9 mouse cellular contexts compared by ENCODE assay signal in genomic region chr1:92902786-92903185, GRCm38 (mm10). TPM values are rescaled to one million over a fixed set of nuclear protein-coding genes. Genes with fewer than 3 reads are reported as not detected.
DNase-seq lines count a peak whose midpoint lies in the region; ATAC-seq and TF ChIP-seq lines count a peak whose summit lies in the region.
"Had no signal": no experiment of that assay in that cellular context is flagged by ENCODE, and none has a peak within 500 bp of the region (broad histone marks: within the 10 kb centered on the region; RNA-seq: fewer than 3 reads in every experiment).

Ankmy1 (minus strand) TSS chr1:92902906.

- peak; percentile 46 for ATAC-seq in forebrain, embryonic 15.5 days (replicated peaks)
- peak; percentile 62 for ATAC-seq in limb, embryonic 14.5 days (ENCODE audit: low FRiP score, low read depth)
- ATAC-seq in midbrain, embryonic 13.5 days, result peak; percentile 21
- peak; percentile 46 for ATAC-seq in stomach, embryonic 14.5 days (ENCODE audit: insufficient number of reproducible peaks, insufficient read depth, low FRiP score, low read depth)

- H3K4me3 ChIP-seq in E14TG2a.4 (replicated peaks; ENCODE audit: low read length), result peak within 1 kb of the TSS; percentile 63
- H3K4me3 ChIP-seq in forebrain, embryonic 15.5 days, result peak within 1 kb of the TSS; percentile 15; the same call in 1 of the 2 replicates
- peak within 1 kb of the TSS; percentile 15; the same call in 1 of the 2 replicates for H3K4me3 ChIP-seq in limb, embryonic 14.5 days (replicated peaks; ENCODE audit: low read length)
- peak within 1 kb of the TSS; percentile 15; the same call in 1 of the 2 replicates for H3K4me3 ChIP-seq in midbrain, embryonic 13.5 days (replicated peaks)
- peak within 1 kb of the TSS; percentile 5; the same call in 1 of the 2 replicates for H3K4me3 ChIP-seq in stomach, embryonic 14.5 days (ENCODE audit: low read depth, low read length)

- no peaks in the 10 kb centered on the region for H3K9me3 ChIP-seq in E14TG2a.4 (ENCODE audit: low read length)
- no peaks in the 10 kb centered on the region for H3K9me3 ChIP-seq in forebrain, embryonic 15.5 days
- H3K9me3 ChIP-seq in limb, embryonic 14.5 days (ENCODE audit: control insufficient read depth, low read length), result no peaks in the 10 kb centered on the region
- no peaks in the 10 kb centered on the region for H3K9me3 ChIP-seq in midbrain, embryonic 13.5 days
- no peaks in the 10 kb centered on the region for H3K9me3 ChIP-seq in stomach, embryonic 14.5 days (ENCODE audit: control insufficient read depth, low read depth, low read length)

- H3K4me1 ChIP-seq in E14TG2a.4 (replicated peaks; ENCODE audit: low read depth, low read length), result peaks cover 32% of the 10 kb centered on the region
- peaks cover 26% of the 10 kb centered on the region for H3K4me1 ChIP-seq in forebrain, embryonic 15.5 days
- H3K4me1 ChIP-seq in limb, embryonic 14.5 days (ENCODE audit: control insufficient read depth, insufficient read depth, low read length), result peaks cover 2% of the 10 kb centered on the region; the same call in 1 of the 2 replicates
- H3K4me1 ChIP-seq in midbrain, embryonic 13.5 days (replicated peaks), result peaks cover 21% of the 10 kb centered on the region
- H3K4me1 ChIP-seq in stomach, embryonic 14.5 days (ENCODE audit: control insufficient read depth, insufficient read depth, low read length), result peaks cover 4% of the 10 kb centered on the region; the same call in 1 of the 2 replicates

- peak; percentile 73 to 85 for DNase-seq in adrenal gland, adult (ENCODE audit: inconsistent age in 2 of 2, low spot score in 1 of 2)
- peak; percentile 69 for DNase-seq in kidney, adult 18-20 months
- DNase-seq in limb, embryonic 14.5 days (ENCODE audit: low spot score), result peak; percentile 82
- DNase-seq in gastrocnemius, postnatal 25 days, result no peak

- H3K4me2 ChIP-seq in forebrain, embryonic 15.5 days (replicated peaks), result peak within 1 kb of the TSS; percentile 37
- peak within 1 kb of the TSS; percentile 39 for H3K4me2 ChIP-seq in limb, embryonic 14.5 days (replicated peaks; ENCODE audit: low read depth, low read length, severe bottlenecking)
- peak within 1 kb of the TSS; percentile 44 for H3K4me2 ChIP-seq in midbrain, embryonic 13.5 days (replicated peaks)
- H3K4me2 ChIP-seq in stomach, embryonic 14.5 days (replicated peaks; ENCODE audit: low read depth, low read length), result peak within 1 kb of the TSS; percentile 44

- H3K27me3 ChIP-seq in E14TG2a.4 (ENCODE audit: insufficient read depth, low read length), result peaks cover 32% of the 10 kb centered on the region
- no peaks in the 10 kb centered on the region for H3K27me3 ChIP-seq in forebrain, embryonic 15.5 days
- H3K27me3 ChIP-seq in limb, embryonic 14.5 days (ENCODE audit: control insufficient read depth, insufficient read depth, low read length), result no peaks in the 10 kb centered on the region
- H3K27me3 ChIP-seq in midbrain, embryonic 13.5 days, result peaks cover 22% of the 10 kb centered on the region
- no peaks in the 10 kb centered on the region for H3K27me3 ChIP-seq in stomach, embryonic 14.5 days (ENCODE audit: control insufficient read depth, insufficient read depth, low read length)

- no peak within 1 kb of the TSS for H3K9ac ChIP-seq in forebrain, embryonic 15.5 days (replicated peaks)
- no peak within 1 kb of the TSS; the same call in 1 of the 2 replicates for H3K9ac ChIP-seq in limb, embryonic 14.5 days (ENCODE audit: low read depth, low read length, severe bottlenecking)
- peak within 1 kb of the TSS; percentile 45; the same call in 1 of the 2 replicates for H3K9ac ChIP-seq in midbrain, embryonic 13.5 days (replicated peaks)
- H3K9ac ChIP-seq in stomach, embryonic 14.5 days (replicated peaks; ENCODE audit: low read depth, low read length), result 0 out of 2 replicates have a peak within 1 kb of the TSS, but pooled peaks have one; percentile 21

- WGBS in forebrain, embryonic 15.5 days, result 1% methylated on average over 15 of the region's 15 CpGs
- 1% methylated on average over 15 of the region's 15 CpGs for WGBS in limb, embryonic 14.5 days
- WGBS in midbrain, embryonic 13.5 days, result under 1% methylated on average over 15 of the region's 15 CpGs
- WGBS in stomach, embryonic 14.5 days, result 2% methylated on average over 15 of the region's 15 CpGs

- H3K36me3 ChIP-seq in E14TG2a.4 (ENCODE audit: insufficient read depth, low read length), result peaks cover 8% of the 10 kb centered on the region
- H3K36me3 ChIP-seq in forebrain, embryonic 15.5 days, result no peaks in the 10 kb centered on the region
- no peaks in the 10 kb centered on the region for H3K36me3 ChIP-seq in limb, embryonic 14.5 days (ENCODE audit: control insufficient read depth, insufficient read depth, low read length)
- H3K36me3 ChIP-seq in midbrain, embryonic 13.5 days, result no peaks in the 10 kb centered on the region
- H3K36me3 ChIP-seq in stomach, embryonic 14.5 days (ENCODE audit: control insufficient read depth, insufficient read depth, low read length), result no peaks in the 10 kb centered on the region

- no peak for TF ChIP-seq CTCF in E14TG2a.4 (conservative IDR thresholded peaks at IDR 0.05; ENCODE audit: low read length)

- no peak for TF ChIP-seq POLR2A in limb, embryonic 14.5 days (IDR thresholded peaks at IDR 0.05; ENCODE audit: borderline replicate concordance, extremely low read depth, insufficient read depth, insufficient read length)

- H3K27ac ChIP-seq in forebrain, embryonic 15.5 days (replicated peaks), result peak within 1 kb of the TSS; percentile 46; the same call in 1 of the 2 replicates
- H3K27ac ChIP-seq in limb, embryonic 14.5 days (replicated peaks; ENCODE audit: low read depth, low read length), result no peak within 1 kb of the TSS
- H3K27ac ChIP-seq in midbrain, embryonic 13.5 days, result no peak within 1 kb of the TSS
- H3K27ac ChIP-seq in stomach, embryonic 14.5 days (ENCODE audit: low read length), result no peak within 1 kb of the TSS
- H3K27ac ChIP-seq: macrophage had no signal

RNA-seq across cellular contexts. Expression of gene Ankmy1, which starts in this region (rescaled TPM):
- polyA plus RNA-seq in forebrain, embryonic 15.5 days (2015; fragmentation: Nextera tagmentation; extraction: Ambion mirVana), result 0.93 and 1.1 TPM in 2 replicates
- 0.38 and 0.41 TPM in 2 replicates for polyA plus RNA-seq in limb, embryonic 14.5 days (2012; rRNA removed)
- 0.37 and 0.55 TPM in 2 replicates for polyA plus RNA-seq in limb, embryonic 14.5 days (2014; fragmentation: Nextera tagmentation; extraction: Ambion mirVana)
- 0.72 and 1.0 TPM in 2 replicates for polyA plus RNA-seq in midbrain, embryonic 13.5 days (2015; fragmentation: Nextera tagmentation; extraction: Ambion mirVana)
- polyA plus RNA-seq in stomach, embryonic 14.5 days (2014; fragmentation: Nextera tagmentation; extraction: Ambion mirVana), result 1.1 and 1.2 TPM in 2 replicates
- total RNA-seq in gastrocnemius, postnatal 25 days (2021), result not detected

Comparison
In these comparisons a context has a peak if more than half of its experiments do, and no peak if none do; other contexts are left out.
1. Peak in DNase-seq, ATAC-seq, H3K4me3 ChIP-seq and H3K4me2 ChIP-seq in limb, embryonic 14.5 days; RNA of the gene not detected or under 1 TPM.
2. H3K4me3 ChIP-seq: peak in every context shown above with its lines; median percentile 63 in E14TG2a.4; 15 in forebrain, embryonic 15.5 days; 15 in limb, embryonic 14.5 days; 15 in midbrain, embryonic 13.5 days; 5 in stomach, embryonic 14.5 days.
3. H3K9ac ChIP-seq: peak in midbrain, embryonic 13.5 days (single experiment) and stomach, embryonic 14.5 days (single experiment); none in forebrain, embryonic 15.5 days (single experiment) and limb, embryonic 14.5 days (single experiment).
4. Peak in every context shown above with its lines, with median percentiles within 50 percentile points of each other: ATAC-seq and H3K4me2 ChIP-seq.